Mouse (Mus musculus) bone marrow macrophage, adult 2 months (primary cell): ENCODE measurements around the gene Slc7a3.
"Not testable (repeated sequence)": the region's sequence is repeated elsewhere in the genome, so short reads cannot be mapped to it uniquely, and the experiment has no call there.

ENCODE experiments used
- CTCF ChIP-seq: IDR thresholded peaks from 2 replicates; pipeline ENCODE4 v1.5.1; 2012; ENCODE audit warnings: low read depth, mild to moderate bottlenecking, low read length, moderate library complexity
- POLR2A ChIP-seq: IDR thresholded peaks from 2 replicates; pipeline ENCODE4 v1.6.1; 2012; ENCODE audit warnings: mild to moderate bottlenecking, low read depth, low read length, borderline replicate concordance

- not testable (repeated sequence) for TF ChIP-seq CTCF, POLR2A
Measured at GRCm38 (mm10) chrX:101085211-101085610, 609 bp downstream of the Slc7a3 start.
